In the genomic region with DNA sequence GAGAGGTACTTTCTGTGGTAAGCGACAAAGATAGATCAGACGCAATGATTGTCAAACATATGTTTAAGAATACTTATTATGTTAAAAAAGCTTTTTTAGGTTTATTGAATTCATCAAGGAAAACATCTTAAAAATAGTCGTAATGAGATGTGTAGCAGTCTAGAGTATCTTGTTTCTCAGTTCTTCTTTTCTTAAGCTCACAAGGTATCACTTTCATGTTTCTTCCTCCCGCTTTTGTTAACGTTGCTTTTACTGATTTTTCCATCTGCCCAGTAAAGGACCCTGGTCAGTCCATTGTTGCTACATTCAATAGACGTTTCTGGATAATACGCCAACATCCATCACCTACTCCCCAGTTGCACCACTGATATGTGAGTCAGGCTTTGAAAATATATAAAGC, we compare ENCODE assay signal across 17 mouse cellular contexts.
"Had no signal": no experiment of that assay in that cellular context is flagged by ENCODE, and none has a peak within 500 bp of the region (broad histone marks: within the 10 kb centered on the region; RNA-seq: fewer than 3 reads in every experiment).

No protein-coding gene starts in this region.

- H3K27ac ChIP-seq: neural tube, embryonic 12.5 days; neural tube, embryonic 13.5 days; neural tube, embryonic 15.5 days; stomach, embryonic 15.5 days; stomach, postnatal 0 days had no signal

- H3K4me3 ChIP-seq: neural tube, embryonic 12.5 days; neural tube, embryonic 13.5 days; neural tube, embryonic 15.5 days; stomach, embryonic 15.5 days had no signal

- DNase-seq: retina, postnatal 1 day; right cerebral cortex, adult 18-20 months; right cerebral cortex, postnatal 14 days; right cerebral cortex, postnatal 25 days; right cerebral cortex, postnatal 4 days; spleen, adult 18-20 months; thymus, adult 18-20 months; thymus, adult 2 months; thymus, postnatal 14 days; thymus, postnatal 25 days; thymus, postnatal 36 days; thymus, postnatal 4 days had no signal

- H3K4me2 ChIP-seq: neural tube, embryonic 12.5 days; neural tube, embryonic 13.5 days; neural tube, embryonic 15.5 days; stomach, embryonic 15.5 days had no signal

- H3K4me1 ChIP-seq: neural tube, embryonic 12.5 days; neural tube, embryonic 13.5 days; neural tube, embryonic 15.5 days; stomach, embryonic 15.5 days had no signal

- H3K9ac ChIP-seq: neural tube, embryonic 12.5 days; neural tube, embryonic 13.5 days; neural tube, embryonic 15.5 days; stomach, embryonic 15.5 days had no signal

- H3K36me3 ChIP-seq: neural tube, embryonic 12.5 days; neural tube, embryonic 13.5 days; neural tube, embryonic 15.5 days; stomach, embryonic 15.5 days had no signal

- H3K9me3 ChIP-seq: neural tube, embryonic 12.5 days; neural tube, embryonic 13.5 days; neural tube, embryonic 15.5 days; stomach, embryonic 15.5 days had no signal

- H3K27me3 ChIP-seq: neural tube, embryonic 12.5 days; neural tube, embryonic 13.5 days; neural tube, embryonic 15.5 days; stomach, embryonic 15.5 days had no signal
